Mouse (Mus musculus) cerebellum, adult (tissue): ENCODE results near the gene Ehbp1.

Experiments
- ATAC-seq: cut with Nextera tagmentation; 2 replicates; pipeline ENCODE4 v1.9.2; 2017; ENCODE audit warnings: mild to moderate bottlenecking, moderate library complexity, mixed read lengths; ENCODE audit not compliant: insufficient number of reproducible peaks, low FRiP score, low TSS enrichment

Gene Ehbp1

GRCm38 (mm10) chr11:22004331-22004841 is 337.7 kb downstream of the Ehbp1 start:
- ATAC-seq, result no peak

GRCm38 (mm10) chr11:22003341-22003981 is 338.6 kb downstream of the Ehbp1 start:
- no peak for ATAC-seq

GRCm38 (mm10) chr11:22002783-22003340 is 339.2 kb downstream of the Ehbp1 start, which contains the start of gene Otx1:
Gene Otx1, minus strand, starts transcription at chr11:22002897.
- ATAC-seq, result no peak

- no peak for ATAC-seq
These were observed 339.9 kb downstream of the Ehbp1 start for GRCm38 (mm10) chr11:22002062-22002782.

- no peak; the same call in 1 of the 2 replicates for ATAC-seq
These were observed 340.6 kb downstream of the Ehbp1 start for GRCm38 (mm10) chr11:22001321-22002061.

GRCm38 (mm10) chr11:22000316-22001076 is 341.6 kb downstream of the Ehbp1 start:
- ATAC-seq, result no peak

GRCm38 (mm10) chr11:21999396-22000315 is 342.4 kb downstream of the Ehbp1 start:
- no peak for ATAC-seq

- no peak for ATAC-seq
These were observed 343.7 kb downstream of the Ehbp1 start for GRCm38 (mm10) chr11:21998141-21999047.

- ATAC-seq, result no peak
These were observed 344.4 kb downstream of the Ehbp1 start for GRCm38 (mm10) chr11:21997561-21998140.

GRCm38 (mm10) chr11:21996661-21997560 is 345.2 kb downstream of the Ehbp1 start:
- no peak for ATAC-seq

- ATAC-seq, result no peak
These were observed 345.8 kb downstream of the Ehbp1 start for GRCm38 (mm10) chr11:21996325-21996647.

GRCm38 (mm10) chr11:21995534-21996324 is 346.4 kb downstream of the Ehbp1 start:
- ATAC-seq, result no peak

- ATAC-seq, result no peak
These were observed 347.4 kb downstream of the Ehbp1 start for GRCm38 (mm10) chr11:21994377-21995370.

- no peak for ATAC-seq
These were observed 348.3 kb downstream of the Ehbp1 start for GRCm38 (mm10) chr11:21993597-21994376.
